Mouse (Mus musculus): ENCODE results near the gene Kcnmb1.

Kcnmb1 gene

GRCm38 (mm10) chr11:33962688-33963407 lies at the start of gene Kcnmb1:
Gene Kcnmb1, plus strand, starts transcription at chr11:33963013.
- no peak for DNase-seq (ENCODE audit: low spot score)

GRCm38 (mm10) chr11:33913061-33913460 lies 49.8 kb upstream of the Kcnmb1 start:
- DNase-seq (ENCODE audit: low spot score), result no peak

GRCm38 (mm10) chr11:33914216-33914615 lies 48.6 kb upstream of the Kcnmb1 start:
- no peak for DNase-seq (ENCODE audit: low spot score)

- DNase-seq (ENCODE audit: low spot score), result peak; percentile 32
These were observed 45.2 kb upstream of the Kcnmb1 start for GRCm38 (mm10) chr11:33917574-33917973.

GRCm38 (mm10) chr11:33918424-33918823 lies 44.4 kb upstream of the Kcnmb1 start:
- no peak for DNase-seq (ENCODE audit: low spot score)

- no peak for DNase-seq (ENCODE audit: low spot score)
These were observed 43.0 kb upstream of the Kcnmb1 start for GRCm38 (mm10) chr11:33919826-33920225.

- DNase-seq (ENCODE audit: low spot score), result no peak
These were observed 41.4 kb upstream of the Kcnmb1 start for GRCm38 (mm10) chr11:33921451-33921850.

GRCm38 (mm10) chr11:33923031-33923430 lies 39.8 kb upstream of the Kcnmb1 start:
- no peak for DNase-seq (ENCODE audit: low spot score)

- DNase-seq (ENCODE audit: low spot score), result no peak
These were observed 37.0 kb upstream of the Kcnmb1 start for GRCm38 (mm10) chr11:33925778-33926177.

GRCm38 (mm10) chr11:33926551-33926950 lies 36.3 kb upstream of the Kcnmb1 start:
- no peak for DNase-seq (ENCODE audit: low spot score)

- DNase-seq (ENCODE audit: low spot score), result no peak
These were observed 35.5 kb upstream of the Kcnmb1 start for GRCm38 (mm10) chr11:33927321-33927720.

- no peak for DNase-seq (ENCODE audit: low spot score)
These were observed 35.0 kb upstream of the Kcnmb1 start for GRCm38 (mm10) chr11:33927836-33928235.

GRCm38 (mm10) chr11:33928658-33929057 lies 34.2 kb upstream of the Kcnmb1 start:
- no peak for DNase-seq (ENCODE audit: low spot score)

GRCm38 (mm10) chr11:33929412-33929811 lies 33.4 kb upstream of the Kcnmb1 start:
- no peak for DNase-seq (ENCODE audit: low spot score)

GRCm38 (mm10) chr11:33931836-33932385 lies 30.9 kb upstream of the Kcnmb1 start:
- no peak for DNase-seq (ENCODE audit: low spot score)

GRCm38 (mm10) chr11:33932386-33933111 lies 30.3 kb upstream of the Kcnmb1 start:
- no peak for DNase-seq (ENCODE audit: low spot score)

GRCm38 (mm10) chr11:33934286-33934685 lies 28.5 kb upstream of the Kcnmb1 start:
- DNase-seq (ENCODE audit: low spot score), result no peak

- DNase-seq (ENCODE audit: low spot score), result no peak
These were observed 25.2 kb upstream of the Kcnmb1 start for GRCm38 (mm10) chr11:33937641-33938040.

GRCm38 (mm10) chr11:33938561-33939274 lies 24.1 kb upstream of the Kcnmb1 start:
- no peak for DNase-seq (ENCODE audit: low spot score)

GRCm38 (mm10) chr11:33939456-33940113 lies 23.2 kb upstream of the Kcnmb1 start:
- DNase-seq (ENCODE audit: low spot score), result no peak

- DNase-seq (ENCODE audit: low spot score), result no peak
These were observed 19.2 kb upstream of the Kcnmb1 start for GRCm38 (mm10) chr11:33943565-33943964.
